Mouse (Mus musculus) telencephalon, adult 2 months (tissue): ENCODE data around the gene Hsd17b7.
"Not testable (repeated sequence)": the region's sequence is repeated elsewhere in the genome, so short reads cannot be mapped to it uniquely, and the experiment has no call there.

ENCODE experiments used
- DNase-seq: peaks from one replicate; pipeline ENCODE4 v3.0.0-alpha.2; 2011; ENCODE audit warnings: low read depth, low spot score

The Hsd17b7 gene

GRCm38 (mm10) chr1:169968792-169969515 lies at the start of gene Hsd17b7:
Gene Hsd17b7 (minus strand): TSS chr1:169969241.
- peak; percentile 97 for DNase-seq

GRCm38 (mm10) chr1:170014784-170015183 lies 45.7 kb upstream of the Hsd17b7 start:
- DNase-seq = no peak

- DNase-seq = no peak
Observed at GRCm38 (mm10) chr1:170010716-170011505, 41.9 kb upstream of the Hsd17b7 start.

GRCm38 (mm10) chr1:170009296-170009695 lies 40.3 kb upstream of the Hsd17b7 start:
- DNase-seq = no peak

- no peak for DNase-seq
Observed at GRCm38 (mm10) chr1:170008432-170009220, 39.6 kb upstream of the Hsd17b7 start.

GRCm38 (mm10) chr1:170006516-170006915 lies 37.5 kb upstream of the Hsd17b7 start:
- no peak for DNase-seq

GRCm38 (mm10) chr1:170005297-170005696 lies 36.3 kb upstream of the Hsd17b7 start:
- DNase-seq = no peak

- DNase-seq = not testable (repeated sequence)
Observed at GRCm38 (mm10) chr1:169993901-169994300, 24.9 kb upstream of the Hsd17b7 start.

GRCm38 (mm10) chr1:169986166-169986565 lies 17.1 kb upstream of the Hsd17b7 start:
- no peak for DNase-seq

GRCm38 (mm10) chr1:169977621-169978020 lies 8.6 kb upstream of the Hsd17b7 start:
- no peak for DNase-seq

- DNase-seq = no peak
Observed at GRCm38 (mm10) chr1:169971998-169972397, 3.0 kb upstream of the Hsd17b7 start.

GRCm38 (mm10) chr1:169970936-169971335 lies 1.9 kb upstream of the Hsd17b7 start:
- DNase-seq = no peak

GRCm38 (mm10) chr1:169969516-169969886 lies 460 bp upstream of the Hsd17b7 start:
- DNase-seq = no peak

GRCm38 (mm10) chr1:169953106-169953505 lies 15.9 kb downstream of the Hsd17b7 start:
- no peak for DNase-seq

GRCm38 (mm10) chr1:169952636-169953035 lies 16.4 kb downstream of the Hsd17b7 start:
- DNase-seq = no peak

- no peak for DNase-seq
Observed at GRCm38 (mm10) chr1:169951561-169951960, 17.5 kb downstream of the Hsd17b7 start.

GRCm38 (mm10) chr1:169950651-169951050 lies 18.4 kb downstream of the Hsd17b7 start:
- DNase-seq = no peak

GRCm38 (mm10) chr1:169949981-169950380 lies 19.1 kb downstream of the Hsd17b7 start:
- DNase-seq = no peak

- DNase-seq = no peak
Observed at GRCm38 (mm10) chr1:169948866-169949265, 20.2 kb downstream of the Hsd17b7 start.

GRCm38 (mm10) chr1:169948280-169948679 lies 20.8 kb downstream of the Hsd17b7 start:
- DNase-seq = no peak

GRCm38 (mm10) chr1:169947654-169948053 lies 21.4 kb downstream of the Hsd17b7 start:
- DNase-seq = no peak

GRCm38 (mm10) chr1:169946004-169946403 lies 23.0 kb downstream of the Hsd17b7 start:
- no peak for DNase-seq
